Mouse (Mus musculus) 416B (cell line): ENCODE data around the gene Car14.
A peak's percentile ranks its signal among the peaks of the same experiment; 100 is the strongest.
"Not testable (repeated sequence)": the region's sequence is repeated elsewhere in the genome, so short reads cannot be mapped to it uniquely, and the experiment has no call there.

ENCODE experiments used
- DNase-seq: peaks from one replicate; pipeline ENCODE4 v3.0.0; 2011; ENCODE audit warnings: low read depth

The Car14 gene

GRCm38 (mm10) chr3:95925087-95925486 is 20.6 kb upstream of the Car14 start:
- peak; percentile 87 for DNase-seq

DNA sequence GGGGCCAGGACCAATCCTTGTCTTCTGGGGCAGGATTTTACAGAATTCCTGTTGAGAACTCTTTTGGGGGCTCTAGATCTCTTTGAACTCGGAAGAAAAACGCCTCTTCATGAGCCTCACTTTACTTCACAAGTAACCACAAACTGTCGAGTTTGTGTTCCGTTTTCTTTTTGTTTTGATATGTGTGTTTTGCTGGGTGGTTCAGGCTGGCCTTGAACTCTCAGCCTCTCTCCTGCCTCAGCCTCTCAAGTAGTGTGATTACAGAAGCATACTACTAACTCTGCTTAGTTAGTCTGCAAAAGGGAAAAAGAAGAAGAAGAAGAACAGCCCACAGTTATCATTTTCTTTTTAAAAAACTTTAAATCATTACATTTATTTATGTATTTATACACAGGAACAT is 19.7 kb upstream of the Car14 start:
- DNase-seq = peak; percentile 47

DNA sequence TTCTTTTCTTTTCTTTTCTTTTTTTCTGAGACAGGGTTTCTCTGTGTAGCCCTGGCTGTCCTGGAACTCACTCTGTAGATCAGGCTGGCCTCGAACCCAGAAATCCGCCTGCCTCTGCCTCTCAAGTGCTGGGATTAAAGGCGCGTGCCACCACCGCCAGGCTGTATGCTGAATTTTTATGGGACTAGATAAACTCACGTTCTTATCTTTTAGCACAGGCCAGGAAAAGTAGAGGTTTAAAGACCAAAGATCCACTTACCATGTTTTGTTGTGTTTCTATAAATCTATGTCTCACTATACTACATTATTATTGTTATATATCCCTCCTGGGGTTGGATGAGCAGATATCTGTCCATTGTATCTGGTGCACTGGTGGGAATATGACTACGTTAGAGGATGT is 18.9 kb upstream of the Car14 start:
- DNase-seq = not testable (repeated sequence)

DNA sequence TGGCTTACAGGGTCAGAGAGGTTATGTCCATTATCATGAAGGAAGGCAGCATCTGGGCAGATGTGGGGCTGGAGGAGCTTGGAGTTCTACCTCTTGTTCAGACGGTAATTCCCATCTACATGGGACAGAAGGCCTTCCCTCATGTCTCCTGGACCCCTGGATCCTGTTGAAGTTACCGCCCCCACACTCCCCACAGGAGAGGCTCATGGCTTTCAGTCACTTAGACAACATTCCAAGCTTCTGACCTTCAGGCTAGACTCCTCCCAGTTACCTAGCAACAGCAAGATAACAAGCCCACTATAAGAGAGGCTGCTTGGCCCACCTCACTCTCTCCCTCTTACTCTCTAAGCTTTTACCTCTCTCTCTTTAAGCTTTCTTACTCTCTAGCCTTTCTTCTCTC is 16.0 kb upstream of the Car14 start:
- not testable (repeated sequence) for DNase-seq

- DNase-seq = no peak
These were observed 12.3 kb upstream of the Car14 start for GRCm38 (mm10) chr3:95916760-95917159.

- DNase-seq = no peak
These were observed 10.2 kb upstream of the Car14 start for GRCm38 (mm10) chr3:95914706-95915105.

DNA sequence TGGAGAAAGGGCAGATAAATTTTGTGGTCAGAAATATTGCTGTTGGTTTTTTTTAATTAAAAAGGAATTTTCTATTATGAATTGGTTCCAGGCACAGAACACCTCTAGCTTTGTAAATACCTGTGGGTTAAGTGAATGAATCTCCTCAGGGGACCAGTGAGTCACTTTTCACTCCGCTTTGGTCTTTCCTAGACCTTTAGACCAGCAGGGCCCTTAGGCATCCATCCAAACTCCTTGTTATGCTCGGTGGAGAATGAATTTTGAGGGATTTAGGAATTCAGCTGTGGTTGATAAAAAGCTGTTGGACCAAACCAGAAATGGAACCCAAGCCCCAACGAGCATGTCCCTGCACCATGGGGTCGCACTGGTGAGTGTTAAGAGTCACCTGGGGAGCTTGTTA is 3.1 kb upstream of the Car14 start:
- DNase-seq = no peak

DNA sequence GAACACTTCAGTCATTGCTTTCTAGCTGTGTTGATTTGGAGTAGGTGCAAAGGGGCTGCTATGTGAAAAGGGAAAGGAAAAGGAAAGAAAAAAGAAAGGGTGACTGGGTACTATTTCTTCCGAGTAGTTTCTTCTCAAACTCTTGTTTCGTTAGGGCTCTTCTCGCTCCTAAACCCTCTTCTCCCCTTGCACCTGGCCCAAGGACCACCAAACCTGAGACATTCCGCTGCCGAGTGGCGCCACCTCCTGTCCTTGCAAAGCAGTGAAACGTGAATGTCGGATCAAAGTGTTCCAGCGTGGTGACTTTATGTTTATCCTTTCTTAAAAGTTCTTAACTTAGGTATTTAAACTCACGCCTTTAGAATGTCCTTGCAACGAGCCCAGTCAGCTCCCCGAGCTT is 2.4 kb upstream of the Car14 start:
- peak; percentile 65 for DNase-seq

DNA sequence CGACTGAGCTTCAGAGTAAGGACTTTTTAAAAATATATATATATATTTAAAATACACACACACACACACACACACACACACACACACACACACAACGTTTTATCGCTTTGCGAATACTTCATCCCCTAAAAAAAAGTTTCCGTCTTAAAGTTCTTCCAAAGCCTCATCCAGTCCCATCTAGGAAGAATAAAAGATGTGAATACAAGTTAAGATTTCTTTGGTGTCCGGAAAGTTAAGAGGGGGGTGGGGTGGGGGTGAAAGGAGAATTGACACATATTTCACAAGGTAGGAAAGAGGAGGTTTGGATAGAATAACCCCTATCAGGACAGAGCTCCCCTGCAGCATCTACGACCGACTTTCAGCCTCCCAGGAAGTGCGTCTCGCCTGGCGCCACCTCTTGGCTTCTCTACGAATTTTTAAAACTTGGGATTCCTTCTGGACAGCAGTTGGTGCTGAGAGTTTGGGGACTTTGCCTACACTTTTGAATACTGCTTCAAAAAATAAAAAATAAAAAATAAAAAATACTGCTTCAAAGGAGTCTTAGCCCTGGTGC is 1.5 kb upstream of the Car14 start:
- DNase-seq = peak; percentile 55

DNA sequence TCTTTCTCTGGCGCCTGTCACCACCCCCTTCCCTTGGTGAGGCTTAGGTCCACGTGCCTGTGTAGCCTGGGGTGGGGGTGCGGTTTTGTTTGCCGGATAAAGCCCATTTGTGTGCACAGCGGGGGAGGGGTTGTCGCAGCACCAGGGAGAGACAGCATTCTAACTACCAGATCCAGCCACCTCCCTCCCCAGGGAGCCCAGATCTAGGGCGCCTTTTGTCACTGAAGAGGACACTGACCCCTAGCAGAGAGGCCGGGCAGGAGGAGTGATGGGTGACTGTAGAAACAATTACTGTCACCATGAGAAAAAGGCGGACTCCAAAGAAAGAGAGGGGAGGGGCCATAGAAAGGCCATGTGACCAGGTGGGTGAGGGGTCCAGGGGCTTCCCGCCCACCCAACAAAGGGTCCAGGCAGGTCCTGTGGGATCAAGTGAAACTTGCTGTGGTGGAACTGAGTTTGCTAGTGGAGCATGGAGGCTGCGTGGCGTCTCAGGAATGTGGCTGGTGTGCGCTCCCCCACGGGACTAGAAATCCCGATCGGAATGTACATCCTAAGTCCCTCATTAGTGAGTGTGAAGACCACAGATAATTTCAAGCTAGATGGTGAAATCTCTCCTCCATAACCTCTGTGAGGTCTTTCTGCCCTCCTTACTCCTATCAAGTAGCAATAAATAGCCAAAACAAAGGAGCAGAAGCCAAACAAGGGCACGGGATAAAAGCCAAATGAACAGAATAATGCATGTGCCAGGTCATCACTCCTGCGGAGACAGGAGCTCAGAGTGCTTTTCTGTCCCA is 852 bp upstream of the Car14 start:
- no peak for DNase-seq

- DNase-seq = no peak
These were observed 563 bp downstream of the Car14 start for GRCm38 (mm10) chr3:95903753-95904502.

- DNase-seq = no peak
These were observed 1.8 kb downstream of the Car14 start for GRCm38 (mm10) chr3:95902643-95903042.

DNA sequence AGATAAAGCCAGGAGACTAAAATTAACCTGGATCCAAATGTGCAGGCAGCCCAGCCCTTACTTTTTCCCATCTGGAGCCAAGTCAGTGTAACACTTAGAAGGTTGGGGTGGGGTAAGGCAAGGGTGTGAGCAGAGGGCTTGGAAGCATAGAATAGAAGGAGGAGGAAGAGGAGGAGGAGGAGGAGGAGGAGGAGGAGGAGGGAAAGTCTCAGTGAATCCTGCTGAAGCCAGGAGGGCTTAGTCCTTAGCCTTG is 2.2 kb downstream of the Car14 start:
- no peak for DNase-seq

- no peak for DNase-seq
These were observed 2.7 kb downstream of the Car14 start for GRCm38 (mm10) chr3:95901616-95902372.

DNA sequence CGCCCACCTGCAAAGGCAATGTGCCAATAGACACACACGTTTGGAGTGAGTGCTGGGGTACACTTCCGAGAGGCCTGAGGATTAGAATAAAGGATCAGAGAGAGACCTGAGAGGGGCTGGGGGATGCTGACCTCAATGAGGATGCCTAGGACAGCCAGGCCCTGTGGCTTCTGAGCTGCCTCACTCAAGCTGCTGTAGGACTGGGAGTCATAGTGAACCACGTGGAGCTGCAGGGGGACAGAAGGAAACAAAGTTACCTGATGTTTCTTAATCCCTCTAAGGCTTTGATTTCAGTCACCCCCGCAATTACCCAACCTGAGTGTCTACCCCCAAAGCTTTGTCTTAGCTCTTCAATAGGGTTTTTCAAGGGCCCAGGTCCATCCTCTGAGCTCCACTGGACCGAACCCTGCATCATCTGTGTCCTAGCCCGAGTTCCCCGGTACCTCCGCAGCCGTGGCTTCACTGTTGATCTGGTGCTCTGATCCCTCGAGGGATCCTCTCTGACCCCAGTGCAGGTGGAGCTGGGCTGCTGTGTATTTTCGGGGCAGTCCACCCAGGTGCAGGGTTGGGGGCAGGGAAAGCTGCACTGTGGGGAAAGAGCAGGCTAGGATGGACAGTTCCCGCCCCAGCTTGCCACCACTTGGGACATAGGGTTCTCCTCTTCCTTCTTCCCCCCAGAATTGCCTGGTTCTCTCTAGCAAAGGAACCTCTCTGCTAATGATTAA is 4.5 kb downstream of the Car14 start:
- no peak for DNase-seq

GRCm38 (mm10) chr3:95895501-95895900 is 9.0 kb downstream of the Car14 start:
- not testable (repeated sequence) for DNase-seq

GRCm38 (mm10) chr3:95894317-95895160 is 10.0 kb downstream of the Car14 start:
- peak; percentile 42 for DNase-seq

DNA sequence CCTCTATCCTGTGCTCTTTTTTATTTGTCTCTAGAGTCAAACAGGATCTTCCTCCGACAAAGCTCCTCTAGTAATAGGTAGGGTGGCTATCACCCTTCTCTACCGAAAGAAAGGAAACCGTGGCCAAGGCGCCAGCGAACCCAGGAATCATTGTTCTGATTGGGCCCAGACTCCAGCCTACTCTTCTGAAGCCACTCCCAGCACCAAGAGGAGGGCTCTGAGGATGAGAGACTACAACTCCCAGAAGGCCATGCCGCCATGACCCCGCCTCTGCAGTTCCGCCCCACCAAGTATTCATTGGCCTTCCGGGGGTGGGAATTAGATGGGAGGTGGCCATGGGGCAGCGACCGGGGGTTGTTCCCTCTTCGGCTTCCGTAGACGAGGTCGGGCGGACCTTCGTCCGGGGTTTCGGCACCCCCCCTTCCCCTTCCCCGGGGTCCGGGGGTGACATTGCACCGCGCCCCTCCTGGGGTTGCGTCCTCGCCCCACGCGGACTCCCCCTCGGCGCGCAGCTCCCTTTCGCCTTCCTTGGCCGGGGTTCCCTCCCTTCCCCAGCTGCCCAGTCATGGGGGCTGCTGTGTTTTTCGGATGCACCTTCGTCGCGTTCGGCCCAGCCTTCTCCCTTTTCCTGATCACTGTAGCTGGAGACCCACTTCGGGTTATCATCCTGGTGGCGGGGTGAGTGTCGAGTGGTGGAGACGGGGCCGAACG is 10.7 kb downstream of the Car14 start, which contains the start of gene Aph1a:
Gene Aph1a, plus strand, starts transcription at position 364 of the 711 bp plus-strand sequence.
- DNase-seq = peak; percentile 99

- DNase-seq = peak; percentile 65
These were observed 11.4 kb downstream of the Car14 start for GRCm38 (mm10) chr3:95893126-95893525.
